Mouse (Mus musculus) liver, embryonic 14.5 days (tissue): Measurements from ENCODE around the gene Igfbp3. TPM values are rescaled to one million over a fixed set of nuclear protein-coding genes. Genes with fewer than 3 reads are reported as not detected.

Experiments used
- ATAC-seq: fragments of 200-750 bp; cut with Nextera tagmentation; 2 replicates; pipeline ENCODE4 v1.8.0; 2017; ENCODE audit warnings: moderate number of reproducible peaks, mild to moderate bottlenecking, moderate library complexity; ENCODE audit not compliant: insufficient read depth
- DNase-seq, 3 experiments: peaks; one replicate each; pipeline ENCODE4 v3.0.0-alpha.2; 2012 to 2013; ENCODE audit warnings: low read depth in 3 of 3, low spot score in 3 of 3
- H3K27ac ChIP-seq: fragments of 300-500 bp; sonication (generic); 2 replicates; pipeline ENCODE4 v1.5.1; 2014; ENCODE audit warnings: moderate library complexity, mild to moderate bottlenecking, control low read depth, inconsistent platforms
- H3K27me3 ChIP-seq: fragments of 300-500 bp; sonication (generic); 2 replicates; pipeline ENCODE4 v1.6.1; 2014; ENCODE audit warnings: mild to moderate bottlenecking, low read length, moderate library complexity; ENCODE audit not compliant: control insufficient read depth, insufficient read depth
- H3K36me3 ChIP-seq: fragments of 300-500 bp; sonication (generic); replicated peaks from 2 replicates; pipeline ENCODE4 v1.6.1; 2014; ENCODE audit warnings: low read depth; ENCODE audit not compliant: control insufficient read depth, insufficient read depth
- H3K4me1 ChIP-seq, 2 experiments: fragments of 200-500 bp in 1 of 2; fragments of 300-500 bp in 1 of 2; sonication (generic) in 1 of 2; replicated peaks; 2 replicates each; pipeline ENCODE4 v1.6.1; 2012 to 2014; ENCODE audit warnings: antibody characterized with exemption in 1 of 2, inconsistent platforms in 1 of 2, low read length in 1 of 2; ENCODE audit not compliant: control insufficient read depth in 2 of 2, insufficient read depth in 2 of 2
- H3K4me2 ChIP-seq: fragments of 300-500 bp; sonication (generic); 2 replicates; pipeline ENCODE4 v1.6.1; 2014; ENCODE audit warnings: low read depth, mild to moderate bottlenecking, control low read depth, moderate library complexity
- H3K4me3 ChIP-seq, 2 experiments: fragments of 200-500 bp in 1 of 2; fragments of 300-500 bp in 1 of 2; sonication (generic) in 1 of 2; 2 replicates each; pipeline ENCODE4 v1.5.1; 2012 to 2014; ENCODE audit warnings: low read depth in 2 of 2, low read length in 2 of 2, mild to moderate bottlenecking in 2 of 2, control low read depth in 1 of 2, inconsistent platforms in 1 of 2, moderate library complexity in 1 of 2; ENCODE audit not compliant: insufficient read depth in 1 of 2
- H3K9ac ChIP-seq: fragments of 300-500 bp; sonication (generic); replicated peaks from 2 replicates; pipeline ENCODE4 v1.6.1; 2014; ENCODE audit warnings: mild to moderate bottlenecking, control low read depth, moderate library complexity
- H3K9me3 ChIP-seq: fragments of 300-500 bp; sonication (generic); 2 replicates; pipeline ENCODE4 v1.6.1; 2016; ENCODE audit warnings: low read length, mixed read lengths; ENCODE audit not compliant: control insufficient read depth
- CTCF ChIP-seq: IDR thresholded peaks from 2 replicates; pipeline ENCODE4 v1.5.1; 2016; ENCODE audit warnings: antibody characterized with exemption, low read depth, control low read depth
- EP300 ChIP-seq: IDR thresholded peaks from 2 replicates; pipeline ENCODE4 v1.6.1; 2016; ENCODE audit warnings: antibody characterized with exemption, low read depth
- WGBS: fragments of 180-500 bp; shearing (Covaris S2); extraction: QIAGEN DNeasy Blood & Tissue Kit; methylation state at CpG from one replicate; pipeline ENCODE4 v1.1.7; 2014; ENCODE audit not compliant: insufficient replicate concordance; 5-methylcytosine and 5-hydroxymethylcytosine counted together
- polyA plus RNA-seq, 2 experiments: library from polyadenylated mRNA; depleted of rRNA in 1 of 2; stranded (reverse) in 1 of 2; unstranded in 1 of 2; fragments of >200 nt; fragmentation: Nextera tagmentation in 1 of 2; extraction: Ambion mirVana in 1 of 2; gene quantifications; 2 replicates each; pipeline versions ENCODE4 v1.2.1 to v1.2.3; 2012 to 2014

Igfbp3 gene
- polyA plus RNA-seq, 2 experiments, result 19.0 to 21.4 TPM

GRCm38 (mm10) chr11:7195312-7195685 lies 18.4 kb downstream of the Igfbp3 start:
- Histone ChIP-seq H3K4me2 (no peak overlapping the region), H3K4me3 (no peak overlapping the region), H3K27ac (no peak overlapping the region), H3K27me3 (no peaks in the 10 kb centered on the region), H3K9ac (no peak overlapping the region), H3K4me1 (peaks cover 0 to 6% of the 10 kb centered on the region in 2 experiments; a peak in 1 of 4 replicates), H3K9me3 (no peaks in the 10 kb centered on the region; the same call in 1 of the 2 replicates), H3K36me3 (no peaks in the 10 kb centered on the region)
- TF ChIP-seq CTCF, result no peak
- TF ChIP-seq EP300, result no peak
- no peak for DNase-seq
- no peak for ATAC-seq
- WGBS, result 54% methylated on average over 4 of the region's 4 CpGs

GRCm38 (mm10) chr11:7194432-7195311 lies 19.1 kb downstream of the Igfbp3 start:
- Histone ChIP-seq H3K4me3 (no peak overlapping the region), H3K36me3 (no peaks in the 10 kb centered on the region), H3K9ac (no peak overlapping the region), H3K27ac (no peak overlapping the region), H3K4me1 (peaks cover 0 to 9% of the 10 kb centered on the region in 2 experiments; a peak in 1 of 4 replicates), H3K27me3 (no peaks in the 10 kb centered on the region), H3K4me2 (no peak overlapping the region), H3K9me3 (no peaks in the 10 kb centered on the region; the same call in 1 of the 2 replicates)
- WGBS, result 72% methylated on average over 10 of the region's 10 CpGs
- TF ChIP-seq EP300, result no peak
- peak; percentile 35; the same call in 1 of the 2 replicates for TF ChIP-seq CTCF
- DNase-seq, result no peak
- no peak for ATAC-seq

GRCm38 (mm10) chr11:7193134-7193533 lies 20.6 kb downstream of the Igfbp3 start:
- Histone ChIP-seq H3K4me1 (peaks cover 0 to 9% of the 10 kb centered on the region in 2 experiments; a peak in 1 of 4 replicates), H3K27ac (no peak overlapping the region), H3K4me3 (no peak overlapping the region), H3K36me3 (no peaks in the 10 kb centered on the region), H3K9me3 (no peaks in the 10 kb centered on the region; the same call in 1 of the 2 replicates), H3K27me3 (no peaks in the 10 kb centered on the region), H3K4me2 (no peak overlapping the region), H3K9ac (no peak overlapping the region)
- WGBS, result 50% methylated on average over 9 of the region's 9 CpGs
- TF ChIP-seq CTCF, result no peak
- no peak for DNase-seq
- ATAC-seq, result no peak

- WGBS, result 36% methylated on average over 6 of the region's 6 CpGs
- Histone ChIP-seq H3K27me3 (no peaks in the 10 kb centered on the region), H3K4me1 (peaks cover 0 to 9% of the 10 kb centered on the region in 2 experiments; a peak in 1 of 4 replicates), H3K4me3 (no peak overlapping the region), H3K36me3 (no peaks in the 10 kb centered on the region), H3K27ac (no peak overlapping the region), H3K9ac (no peak overlapping the region), H3K4me2 (no peak overlapping the region), H3K9me3 (no peaks in the 10 kb centered on the region; the same call in 1 of the 2 replicates)
- peak; percentile 66 for ATAC-seq
- TF ChIP-seq EP300 (no peak), CTCF (no peak)
- peak in 1 of 3 experiments; percentile 33 for DNase-seq
Measured at GRCm38 (mm10) chr11:7192710-7193109, 21.0 kb downstream of the Igfbp3 start.

- no peak within 1 kb of the TSS for H3K4me2 ChIP-seq
- no peaks in the 10 kb centered on the region for H3K36me3 ChIP-seq
- whole genome bisulfite sequencing, result 73% methylated on average over 12 of the region's 13 CpGs
- peaks cover 0 to 7% of the 10 kb centered on the region in 2 experiments; a peak in 2 of 4 replicates for H3K4me1 ChIP-seq
- H3K27me3 ChIP-seq, result no peaks in the 10 kb centered on the region
- no peak within 1 kb of the TSS for H3K27ac ChIP-seq
- ATAC-seq (no peak), DNase-seq (no peak)
- TF ChIP-seq CTCF (no peak), EP300 (no peak)
- no peaks in the 10 kb centered on the region for H3K9me3 ChIP-seq
- no peak within 1 kb of the TSS for H3K9ac ChIP-seq
- no peak within 1 kb of the TSS for H3K4me3 ChIP-seq
Measured at GRCm38 (mm10) chr11:7188469-7188868, 25.3 kb downstream of the Igfbp3 start, which contains the start of gene Gm11985. Gene Gm11985 (minus strand): TSS chr11:7188569.
